Mouse (Mus musculus): Measurements from ENCODE around the gene Klhl23. TPM values are rescaled to one million over a fixed set of nuclear protein-coding genes. Genes with fewer than 3 reads are reported as not detected.

Gene Klhl23
- polyA plus RNA-seq, 1 experiment: 1.0 TPM

GRCm38 (mm10) chr2:69830116-69830515 lies 8.4 kb downstream of the Klhl23 start:
- H3K79me2 ChIP-seq (ENCODE audit: control insufficient read depth, insufficient read depth): no peaks in the 10 kb centered on the region
- no peak overlapping the region for H3ac ChIP-seq (ENCODE audit: control insufficient read depth, insufficient read length, low read depth)
- H3K27me3 ChIP-seq (ENCODE audit: control insufficient read depth, insufficient read depth, insufficient read length): no peaks in the 10 kb centered on the region
- H3K4me3 ChIP-seq (ENCODE audit: insufficient read depth, poor library complexity, severe bottlenecking): no peak overlapping the region
- H3K79me3 ChIP-seq (ENCODE audit: low read depth): no peaks in the 10 kb centered on the region
- H3K36me3 ChIP-seq (ENCODE audit: control insufficient read depth, insufficient read depth): no peaks in the 10 kb centered on the region
- TF ChIP-seq USF1 (IDR thresholded peaks at IDR 0.05; ENCODE audit: low read depth): no peak
- TF ChIP-seq CTCF (IDR thresholded peaks at IDR 0.05; ENCODE audit: control insufficient read depth, insufficient read depth, insufficient read length): no peak
- no peak for TF ChIP-seq MYOG (IDR thresholded peaks at IDR 0.05; ENCODE audit: control insufficient read depth, extremely low read depth, insufficient read length)
- TF ChIP-seq FOSL1 (IDR thresholded peaks at IDR 0.05; ENCODE audit: insufficient read depth, low read length, poor library complexity, severe bottlenecking): no peak
- TF ChIP-seq MYOD1 (IDR thresholded peaks at IDR 0.05; ENCODE audit: control insufficient read depth, insufficient read length, low read depth): no peak
- no peak for TF ChIP-seq MAX (IDR thresholded peaks at IDR 0.05)
- TF ChIP-seq CEBPB (IDR thresholded peaks at IDR 0.05; ENCODE audit: low read depth): no peak

- no peaks in the 10 kb centered on the region for H3K79me3 ChIP-seq (ENCODE audit: low read depth)
- H3K79me2 ChIP-seq (ENCODE audit: control insufficient read depth, insufficient read depth): no peaks in the 10 kb centered on the region
- H3K27me3 ChIP-seq (ENCODE audit: control insufficient read depth, insufficient read depth, insufficient read length): peaks cover 1% of the 10 kb centered on the region
- no peak for TF ChIP-seq CTCF (IDR thresholded peaks at IDR 0.05; ENCODE audit: control insufficient read depth, insufficient read depth, insufficient read length)
- H3ac ChIP-seq (ENCODE audit: control insufficient read depth, insufficient read length, low read depth): no peak overlapping the region
- H3K36me3 ChIP-seq (ENCODE audit: control insufficient read depth, insufficient read depth): no peaks in the 10 kb centered on the region
- no peak overlapping the region for H3K4me3 ChIP-seq (ENCODE audit: insufficient read depth, poor library complexity, severe bottlenecking)
These were observed 15.7 kb downstream of the Klhl23 start for GRCm38 (mm10) chr2:69837244-69837967.

GRCm38 (mm10) chr2:69837996-69838395 lies 16.3 kb downstream of the Klhl23 start:
- Histone ChIP-seq H3K27me3 (ENCODE audit: control insufficient read depth, insufficient read depth, insufficient read length) (peaks cover 4% of the 10 kb centered on the region), H3K36me3 (ENCODE audit: control insufficient read depth, insufficient read depth) (no peaks in the 10 kb centered on the region), H3K4me3 (ENCODE audit: insufficient read depth, poor library complexity, severe bottlenecking) (no peak overlapping the region), H3K79me3 (ENCODE audit: low read depth) (no peaks in the 10 kb centered on the region), H3K79me2 (ENCODE audit: control insufficient read depth, insufficient read depth) (no peaks in the 10 kb centered on the region), H3ac (ENCODE audit: control insufficient read depth, insufficient read length, low read depth) (no peak overlapping the region)
- no peak for TF ChIP-seq MYOD1 (IDR thresholded peaks at IDR 0.05; ENCODE audit: control insufficient read depth, insufficient read length, low read depth)
- TF ChIP-seq USF1 (IDR thresholded peaks at IDR 0.05; ENCODE audit: low read depth): no peak
- no peak for TF ChIP-seq CTCF (IDR thresholded peaks at IDR 0.05; ENCODE audit: control insufficient read depth, insufficient read depth, insufficient read length)
- no peak for TF ChIP-seq MYOG (IDR thresholded peaks at IDR 0.05; ENCODE audit: control insufficient read depth, extremely low read depth, insufficient read length)
- no peak for TF ChIP-seq MAX (IDR thresholded peaks at IDR 0.05)
- no peak for TF ChIP-seq CEBPB (IDR thresholded peaks at IDR 0.05; ENCODE audit: low read depth)
- TF ChIP-seq FOSL1 (IDR thresholded peaks at IDR 0.05; ENCODE audit: insufficient read depth, low read length, poor library complexity, severe bottlenecking): no peak

- Histone ChIP-seq H3K4me3 (ENCODE audit: insufficient read depth, poor library complexity, severe bottlenecking) (no peak overlapping the region), H3K79me3 (ENCODE audit: low read depth) (no peaks in the 10 kb centered on the region), H3K27me3 (ENCODE audit: control insufficient read depth, insufficient read depth, insufficient read length) (peaks cover 4% of the 10 kb centered on the region), H3K79me2 (ENCODE audit: control insufficient read depth, insufficient read depth) (no peaks in the 10 kb centered on the region), H3ac (ENCODE audit: control insufficient read depth, insufficient read length, low read depth) (no peak overlapping the region), H3K36me3 (ENCODE audit: control insufficient read depth, insufficient read depth) (no peaks in the 10 kb centered on the region)
- no peak for TF ChIP-seq FOSL1 (IDR thresholded peaks at IDR 0.05; ENCODE audit: insufficient read depth, low read length, poor library complexity, severe bottlenecking)
- no peak for TF ChIP-seq MAX (IDR thresholded peaks at IDR 0.05)
- TF ChIP-seq CTCF (IDR thresholded peaks at IDR 0.05; ENCODE audit: control insufficient read depth, insufficient read depth, insufficient read length): no peak
- TF ChIP-seq USF1 (IDR thresholded peaks at IDR 0.05; ENCODE audit: low read depth): no peak
- TF ChIP-seq MYOD1 (IDR thresholded peaks at IDR 0.05; ENCODE audit: control insufficient read depth, insufficient read length, low read depth): no peak
- no peak for TF ChIP-seq MYOG (IDR thresholded peaks at IDR 0.05; ENCODE audit: control insufficient read depth, extremely low read depth, insufficient read length)
- TF ChIP-seq CEBPB (IDR thresholded peaks at IDR 0.05; ENCODE audit: low read depth): no peak
These were observed 17.0 kb downstream of the Klhl23 start for GRCm38 (mm10) chr2:69838707-69839106.

- TF ChIP-seq MYOD1 (IDR thresholded peaks at IDR 0.05; ENCODE audit: control insufficient read depth, insufficient read length, low read depth): no peak
- TF ChIP-seq FOSL1 (IDR thresholded peaks at IDR 0.05; ENCODE audit: insufficient read depth, low read length, poor library complexity, severe bottlenecking): no peak
- TF ChIP-seq CTCF (IDR thresholded peaks at IDR 0.05; ENCODE audit: control insufficient read depth, insufficient read depth, insufficient read length): no peak
- no peak for TF ChIP-seq CEBPB (IDR thresholded peaks at IDR 0.05; ENCODE audit: low read depth)
- TF ChIP-seq USF1 (IDR thresholded peaks at IDR 0.05; ENCODE audit: low read depth): no peak
- no peak for TF ChIP-seq MYOG (IDR thresholded peaks at IDR 0.05; ENCODE audit: control insufficient read depth, extremely low read depth, insufficient read length)
- no peak for TF ChIP-seq MAX (IDR thresholded peaks at IDR 0.05)
- Histone ChIP-seq H3K4me3 (ENCODE audit: insufficient read depth, poor library complexity, severe bottlenecking) (no peak overlapping the region), H3ac (ENCODE audit: control insufficient read depth, insufficient read length, low read depth) (no peak overlapping the region), H3K27me3 (ENCODE audit: control insufficient read depth, insufficient read depth, insufficient read length) (peaks cover 4% of the 10 kb centered on the region), H3K79me2 (ENCODE audit: control insufficient read depth, insufficient read depth) (no peaks in the 10 kb centered on the region), H3K79me3 (ENCODE audit: low read depth) (no peaks in the 10 kb centered on the region), H3K36me3 (ENCODE audit: control insufficient read depth, insufficient read depth) (no peaks in the 10 kb centered on the region)
These were observed 18.5 kb downstream of the Klhl23 start for GRCm38 (mm10) chr2:69840261-69840660.

GRCm38 (mm10) chr2:69849215-69849614 lies 27.5 kb downstream of the Klhl23 start:
- H3K79me3 ChIP-seq (ENCODE audit: low read depth): no peaks in the 10 kb centered on the region
- no peak overlapping the region for H3ac ChIP-seq (ENCODE audit: control insufficient read depth, insufficient read length, low read depth)
- no peak for TF ChIP-seq USF1 (IDR thresholded peaks at IDR 0.05; ENCODE audit: low read depth)
- no peak for TF ChIP-seq FOSL1 (IDR thresholded peaks at IDR 0.05; ENCODE audit: insufficient read depth, low read length, poor library complexity, severe bottlenecking)
- TF ChIP-seq MAX (IDR thresholded peaks at IDR 0.05): no peak
- no peak for TF ChIP-seq MYOD1 (IDR thresholded peaks at IDR 0.05; ENCODE audit: control insufficient read depth, insufficient read length, low read depth)
- no peak for TF ChIP-seq CTCF (IDR thresholded peaks at IDR 0.05; ENCODE audit: control insufficient read depth, insufficient read depth, insufficient read length)
- TF ChIP-seq CEBPB (IDR thresholded peaks at IDR 0.05; ENCODE audit: low read depth): no peak
- TF ChIP-seq MYOG (IDR thresholded peaks at IDR 0.05; ENCODE audit: control insufficient read depth, extremely low read depth, insufficient read length): no peak
- no peak overlapping the region for H3K4me3 ChIP-seq (ENCODE audit: insufficient read depth, poor library complexity, severe bottlenecking)
- no peaks in the 10 kb centered on the region for H3K79me2 ChIP-seq (ENCODE audit: control insufficient read depth, insufficient read depth)
- H3K27me3 ChIP-seq (ENCODE audit: control insufficient read depth, insufficient read depth, insufficient read length): no peaks in the 10 kb centered on the region
- no peaks in the 10 kb centered on the region for H3K36me3 ChIP-seq (ENCODE audit: control insufficient read depth, insufficient read depth)

Measured in C2C12 (cell line).